Comparison of ENCODE assay signal across 11 mouse cellular contexts in the genomic region with DNA sequence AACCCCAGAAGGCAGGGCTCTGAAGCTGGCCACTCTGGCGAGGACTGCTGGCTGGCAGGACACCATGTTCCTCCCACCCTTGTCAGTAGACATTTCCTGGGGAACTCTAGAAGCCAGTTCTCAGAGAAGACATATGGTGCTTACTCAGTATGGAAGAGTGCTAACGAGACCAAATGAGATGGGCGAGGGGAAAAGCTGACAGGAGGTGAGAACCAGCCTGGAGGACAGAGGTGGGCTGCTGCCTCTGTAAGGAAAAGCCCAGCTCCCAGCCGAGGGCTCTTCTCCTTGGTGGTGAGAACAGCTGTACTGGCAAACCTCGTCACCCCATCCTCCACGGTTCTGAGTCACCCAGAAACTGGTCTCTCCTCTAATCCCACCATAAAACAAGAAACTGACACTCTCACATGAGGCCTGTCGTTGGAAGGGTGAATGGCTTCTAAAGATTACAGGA.
A peak's percentile ranks its signal among the peaks of the same experiment; 100 is the strongest.
DNase-seq lines count a peak whose midpoint lies in the region; ATAC-seq and TF ChIP-seq lines count a peak whose summit lies in the region.
"Had no signal": no experiment of that assay in that cellular context is flagged by ENCODE, and none has a peak within 500 bp of the region (broad histone marks: within the 10 kb centered on the region; RNA-seq: fewer than 3 reads in every experiment).

No protein-coding gene starts in this region.

- WGBS in forebrain, embryonic 13.5 days = 61% methylated on average over 7 of the region's 7 CpGs
- WGBS in forebrain, embryonic 11.5 days = 73% methylated on average over 7 of the region's 7 CpGs
- 37% methylated on average over 7 of the region's 7 CpGs for WGBS in intestine, postnatal 0 days

- H3K79me2 ChIP-seq in C2C12 (ENCODE audit: control insufficient read depth, insufficient read depth) = no peaks in the 10 kb centered on the region

- no peak; the same call in 1 of the 2 replicates for ATAC-seq in forebrain, embryonic 13.5 days
- no peak for ATAC-seq in forebrain, embryonic 11.5 days (replicated peaks; ENCODE audit: low FRiP score)
- ATAC-seq in intestine, postnatal 0 days = peak; percentile 59

- H3K36me3 ChIP-seq in forebrain, embryonic 13.5 days (ENCODE audit: poor library complexity, severe bottlenecking) = no peaks in the 10 kb centered on the region
- no peaks in the 10 kb centered on the region for H3K36me3 ChIP-seq in forebrain, embryonic 11.5 days (ENCODE audit: control insufficient read depth, insufficient read depth, low read length)
- H3K36me3 ChIP-seq in C2C12 (ENCODE audit: control insufficient read depth, insufficient read depth) = no peaks in the 10 kb centered on the region
- H3K36me3 ChIP-seq in intestine, postnatal 0 days (ENCODE audit: control insufficient read depth, insufficient read depth) = no peaks in the 10 kb centered on the region
- H3K36me3 ChIP-seq: neural tube, embryonic 13.5 days had no signal

- no peak overlapping the region for H3ac ChIP-seq in C2C12 (ENCODE audit: control insufficient read depth, insufficient read length, low read depth)

- no peak overlapping the region for H3K4me3 ChIP-seq in forebrain, embryonic 13.5 days
- H3K4me3 ChIP-seq in forebrain, embryonic 11.5 days (ENCODE audit: low read depth, low read length) = no peak overlapping the region
- H3K4me3 ChIP-seq in C2C12 (ENCODE audit: insufficient read depth, poor library complexity, severe bottlenecking) = no peak overlapping the region
- H3K4me3 ChIP-seq in intestine, postnatal 0 days (ENCODE audit: low read depth, low read length) = no peak overlapping the region
- H3K4me3 ChIP-seq: neural tube, embryonic 13.5 days had no signal

- no peaks in the 10 kb centered on the region for H3K27me3 ChIP-seq in forebrain, embryonic 13.5 days
- H3K27me3 ChIP-seq in forebrain, embryonic 11.5 days (ENCODE audit: control insufficient read depth, insufficient read depth, low read length) = no peaks in the 10 kb centered on the region
- no peaks in the 10 kb centered on the region for H3K27me3 ChIP-seq in C2C12 (ENCODE audit: control insufficient read depth, insufficient read depth, insufficient read length)
- no peaks in the 10 kb centered on the region for H3K27me3 ChIP-seq in intestine, postnatal 0 days (replicated peaks; ENCODE audit: control insufficient read depth, insufficient read depth, low read length)
- H3K27me3 ChIP-seq: neural tube, embryonic 13.5 days had no signal

- no peak overlapping the region for H3K4me2 ChIP-seq in forebrain, embryonic 13.5 days
- no peak overlapping the region for H3K4me2 ChIP-seq in forebrain, embryonic 11.5 days (ENCODE audit: low read depth, low read length, severe bottlenecking)
- H3K4me2 ChIP-seq in intestine, postnatal 0 days (replicated peaks; ENCODE audit: low read depth) = no peak overlapping the region
- H3K4me2 ChIP-seq: neural tube, embryonic 13.5 days had no signal

- TF ChIP-seq CTCF in C2C12 (IDR thresholded peaks at IDR 0.05; ENCODE audit: control insufficient read depth, insufficient read depth, insufficient read length) = no peak
- no peak for TF ChIP-seq CTCF in intestine, postnatal 0 days (IDR thresholded peaks at IDR 0.05; ENCODE audit: low read depth)

- no peak overlapping the region for H3K9ac ChIP-seq in forebrain, embryonic 13.5 days
- no peak overlapping the region for H3K9ac ChIP-seq in forebrain, embryonic 11.5 days (ENCODE audit: low read length)
- no peak overlapping the region for H3K9ac ChIP-seq in intestine, postnatal 0 days (ENCODE audit: low read depth, low read length)
- H3K9ac ChIP-seq: neural tube, embryonic 13.5 days had no signal

- no peak for DNase-seq in forebrain, embryonic 11.5 days (ENCODE audit: low spot score)
- peak; percentile 76 to 80 for DNase-seq in frontal cortex, postnatal 36 days (ENCODE audit: low spot score in 2 of 2)
- no peak for DNase-seq in urinary bladder, postnatal 36 days (ENCODE audit: low spot score in 2 of 2)
- DNase-seq in thymus, postnatal 0 days (ENCODE audit: low spot score) = no peak
- no peak for DNase-seq in lung, postnatal 10 days
- DNase-seq: kidney, postnatal 14 days; lung, postnatal 14 days had no signal

- no peaks in the 10 kb centered on the region for H3K9me3 ChIP-seq in forebrain, embryonic 13.5 days (replicated peaks)
- H3K9me3 ChIP-seq in forebrain, embryonic 11.5 days (ENCODE audit: control insufficient read depth, low read length) = no peaks in the 10 kb centered on the region
- no peaks in the 10 kb centered on the region for H3K9me3 ChIP-seq in intestine, postnatal 0 days (ENCODE audit: control insufficient read depth)
- H3K9me3 ChIP-seq: neural tube, embryonic 13.5 days had no signal

- H3K27ac ChIP-seq in forebrain, embryonic 13.5 days = peak overlapping the region; percentile 61; the same call in 1 of the 2 replicates
- no peak overlapping the region for H3K27ac ChIP-seq in forebrain, embryonic 11.5 days (ENCODE audit: low read depth, low read length)
- H3K27ac ChIP-seq in intestine, postnatal 0 days (ENCODE audit: low read depth, low read length) = peak overlapping the region; percentile 75
- H3K27ac ChIP-seq: neural tube, embryonic 13.5 days had no signal

- peaks cover 28% of the 10 kb centered on the region for H3K4me1 ChIP-seq in forebrain, embryonic 13.5 days
- H3K4me1 ChIP-seq in forebrain, embryonic 11.5 days (replicated peaks; ENCODE audit: control insufficient read depth, insufficient read depth, low read length) = no peaks in the 10 kb centered on the region
- peaks cover 13% of the 10 kb centered on the region for H3K4me1 ChIP-seq in intestine, postnatal 0 days (replicated peaks; ENCODE audit: control insufficient read depth, insufficient read depth, low read length)

- no peaks in the 10 kb centered on the region for H3K79me3 ChIP-seq in C2C12 (ENCODE audit: low read depth)

TF ChIP-seq in C2C12, 6 proteins besides CTCF, POLR2A, EP300 and RAD21:
- TF ChIP-seq MAX (IDR thresholded peaks at IDR 0.05) (no peak), CEBPB (IDR thresholded peaks at IDR 0.05; ENCODE audit: low read depth) (no peak), FOSL1 (IDR thresholded peaks at IDR 0.05; ENCODE audit: insufficient read depth, low read length, poor library complexity, severe bottlenecking) (no peak), MYOD1 (IDR thresholded peaks at IDR 0.05; ENCODE audit: control insufficient read depth, insufficient read length, low read depth) (peak; percentile 86), MYOG (IDR thresholded peaks at IDR 0.05; ENCODE audit: control insufficient read depth, extremely low read depth, insufficient read length) (no peak), USF1 (IDR thresholded peaks at IDR 0.05; ENCODE audit: low read depth) (no peak)

Comparison
In these comparisons a context has a peak if more than half of its experiments do, and no peak if none do; other contexts are left out.
1. DNase-seq: peak in frontal cortex, postnatal 36 days (2 of 2); none in forebrain, embryonic 11.5 days (single experiment), urinary bladder, postnatal 36 days (0 of 2), thymus, postnatal 0 days (single experiment) and lung, postnatal 10 days (single experiment).